In the genomic region with DNA sequence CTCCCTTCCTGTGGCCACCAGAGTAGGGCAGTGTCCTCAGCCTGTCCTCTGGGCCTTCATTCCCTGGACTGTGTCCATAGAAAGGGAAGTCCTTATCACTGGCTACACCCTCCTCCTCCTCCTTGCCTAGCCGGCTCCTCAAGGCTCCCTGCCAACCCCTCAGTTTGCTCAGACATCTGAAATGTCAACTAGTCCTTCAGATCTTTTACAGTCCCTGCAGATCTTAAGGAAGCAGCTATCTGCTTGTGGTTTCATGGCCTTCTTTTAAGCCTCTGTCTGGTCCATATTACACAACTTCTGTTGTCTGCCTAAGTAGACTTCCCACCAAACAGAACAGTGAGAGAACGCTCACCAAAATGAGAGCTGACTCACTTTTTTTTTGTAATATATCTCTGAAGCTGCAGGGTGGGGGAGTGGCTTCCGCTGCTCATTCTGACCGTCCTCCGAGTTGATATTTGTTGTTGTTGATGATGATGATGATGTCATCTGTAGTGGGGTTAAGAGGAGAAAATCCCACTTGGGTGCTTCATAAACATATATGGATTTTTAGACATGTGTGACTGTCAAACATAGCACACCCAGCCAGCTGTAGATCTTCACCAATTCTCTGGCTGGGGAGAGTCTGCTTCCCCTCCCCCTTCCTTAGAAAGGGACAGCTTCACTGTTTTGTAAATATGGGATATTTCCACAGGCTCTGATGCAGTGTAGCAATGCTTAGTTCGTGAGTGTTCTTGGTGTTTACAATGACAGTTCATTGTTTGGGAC, we compare ENCODE assay signal across 8 mouse cellular contexts.
DNase-seq lines count a peak whose midpoint lies in the region; ATAC-seq and TF ChIP-seq lines count a peak whose summit lies in the region.

No protein-coding gene starts in this region.

- H3K4me1 ChIP-seq in heart, embryonic 10.5 days, result peaks cover 27% of the 10 kb centered on the region
- H3K4me1 ChIP-seq in bone marrow macrophage, adult 2 months (ENCODE audit: control insufficient read depth, insufficient read depth, low read length), result peaks cover 32% of the 10 kb centered on the region
- H3K4me1 ChIP-seq in forebrain, embryonic 13.5 days, result peaks cover 6% of the 10 kb centered on the region; the same call in 1 of the 2 replicates
- no peaks in the 10 kb centered on the region for H3K4me1 ChIP-seq in midbrain, embryonic 11.5 days (ENCODE audit: control insufficient read depth, insufficient read depth, low read length)
- H3K4me1 ChIP-seq in thymus, adult 2 months (replicated peaks; ENCODE audit: control insufficient read depth, insufficient read depth, low read length), result peaks cover 4% of the 10 kb centered on the region

- no peak for TF ChIP-seq CTCF in bone marrow macrophage, adult 2 months (IDR thresholded peaks at IDR 0.05; ENCODE audit: low read depth, low read length)
- no peak for TF ChIP-seq CTCF in thymus, adult 2 months (IDR thresholded peaks at IDR 0.05; ENCODE audit: borderline replicate concordance, control insufficient read depth, extremely low read depth, insufficient read depth, low read length, poor library complexity)

- WGBS in heart, embryonic 10.5 days, result 51% methylated on average over 6 of the region's 6 CpGs
- WGBS in forebrain, embryonic 13.5 days, result 84% methylated on average over 6 of the region's 6 CpGs
- WGBS in midbrain, embryonic 11.5 days, result 82% methylated on average over 6 of the region's 6 CpGs
- 18% methylated on average over 6 of the region's 6 CpGs for WGBS in thymus, adult 2 months

- H3K9ac ChIP-seq in forebrain, embryonic 13.5 days, result no peak overlapping the region
- H3K9ac ChIP-seq in midbrain, embryonic 11.5 days (ENCODE audit: low read length), result no peak overlapping the region

- no peaks in the 10 kb centered on the region for H3K36me3 ChIP-seq in heart, embryonic 10.5 days
- no peaks in the 10 kb centered on the region for H3K36me3 ChIP-seq in forebrain, embryonic 13.5 days (ENCODE audit: poor library complexity, severe bottlenecking)
- H3K36me3 ChIP-seq in midbrain, embryonic 11.5 days (ENCODE audit: control insufficient read depth, insufficient read depth, low read length), result no peaks in the 10 kb centered on the region
- H3K36me3 ChIP-seq in thymus, adult 2 months (ENCODE audit: control insufficient read depth, insufficient read depth, low read length), result no peaks in the 10 kb centered on the region

- intact Hi-C loops in heart, postnatal 14 days (cut with DNase I), result no loop called here

- no peak overlapping the region for H3K4me2 ChIP-seq in forebrain, embryonic 13.5 days
- H3K4me2 ChIP-seq in midbrain, embryonic 11.5 days, result no peak overlapping the region

- TF ChIP-seq POLR2A in bone marrow macrophage, adult 2 months (IDR thresholded peaks at IDR 0.05; ENCODE audit: borderline replicate concordance, low read depth, low read length), result no peak
- TF ChIP-seq POLR2A in thymus, adult 2 months (IDR thresholded peaks at IDR 0.05; ENCODE audit: control insufficient read depth, extremely low read depth, insufficient read depth, low read length, poor library complexity), result no peak

- H3K4me3 ChIP-seq in heart, embryonic 10.5 days, result no peak overlapping the region
- H3K4me3 ChIP-seq in bone marrow macrophage, adult 2 months (ENCODE audit: insufficient read depth, low read length), result no peak overlapping the region
- no peak overlapping the region for H3K4me3 ChIP-seq in forebrain, embryonic 13.5 days
- H3K4me3 ChIP-seq in midbrain, embryonic 11.5 days (ENCODE audit: low read depth, low read length), result no peak overlapping the region
- no peak overlapping the region for H3K4me3 ChIP-seq in thymus, adult 2 months (ENCODE audit: control insufficient read depth, insufficient read depth, low read length)

- no peaks in the 10 kb centered on the region for H3K27me3 ChIP-seq in heart, embryonic 10.5 days (ENCODE audit: insufficient read depth, poor library complexity, severe bottlenecking)
- no peaks in the 10 kb centered on the region for H3K27me3 ChIP-seq in forebrain, embryonic 13.5 days
- no peaks in the 10 kb centered on the region for H3K27me3 ChIP-seq in midbrain, embryonic 11.5 days (ENCODE audit: control insufficient read depth, insufficient read depth, low read length)
- H3K27me3 ChIP-seq in thymus, adult 2 months (ENCODE audit: control insufficient read depth, insufficient read depth, low read length), result no peaks in the 10 kb centered on the region

- no peak for ATAC-seq in forebrain, embryonic 13.5 days
- ATAC-seq in midbrain, embryonic 11.5 days (ENCODE audit: low FRiP score), result no peak

- no peaks in the 10 kb centered on the region for H3K9me3 ChIP-seq in heart, embryonic 10.5 days
- H3K9me3 ChIP-seq in forebrain, embryonic 13.5 days (replicated peaks), result no peaks in the 10 kb centered on the region
- no peaks in the 10 kb centered on the region for H3K9me3 ChIP-seq in midbrain, embryonic 11.5 days (ENCODE audit: control insufficient read depth, low read length)

- H3K27ac ChIP-seq in heart, embryonic 10.5 days, result no peak overlapping the region
- H3K27ac ChIP-seq in bone marrow macrophage, adult 2 months (ENCODE audit: insufficient read depth, low read depth, low read length), result peak overlapping the region; percentile 33
- no peak overlapping the region for H3K27ac ChIP-seq in forebrain, embryonic 13.5 days
- H3K27ac ChIP-seq in midbrain, embryonic 11.5 days (ENCODE audit: low read depth, low read length), result no peak overlapping the region
- H3K27ac ChIP-seq in thymus, adult 2 months (ENCODE audit: control insufficient read depth, insufficient read depth, low read length), result no peak overlapping the region

- peak; percentile 97 for DNase-seq in heart, adult 11 months
- DNase-seq in heart, embryonic 10.5 days (ENCODE audit: low spot score), result no peak
- DNase-seq in heart, postnatal 14 days, result peak; percentile 62 to 72
- peak; percentile 26 for DNase-seq in lung, postnatal 25 days (ENCODE audit: low spot score)
- no peak for DNase-seq in midbrain, embryonic 11.5 days (ENCODE audit: low spot score, missing footprints)
- DNase-seq in thymus, adult 2 months, result no peak

Comparison
In these comparisons a context has a peak if more than half of its experiments do, and no peak if none do; other contexts are left out.
1. DNase-seq: peak in heart, adult 11 months (single experiment), heart, postnatal 14 days (2 of 2) and lung, postnatal 25 days (single experiment); none in heart, embryonic 10.5 days (single experiment), midbrain, embryonic 11.5 days (single experiment) and thymus, adult 2 months (single experiment).